Mouse (Mus musculus): ENCODE measurements around the gene Tpgs1.

DNA sequence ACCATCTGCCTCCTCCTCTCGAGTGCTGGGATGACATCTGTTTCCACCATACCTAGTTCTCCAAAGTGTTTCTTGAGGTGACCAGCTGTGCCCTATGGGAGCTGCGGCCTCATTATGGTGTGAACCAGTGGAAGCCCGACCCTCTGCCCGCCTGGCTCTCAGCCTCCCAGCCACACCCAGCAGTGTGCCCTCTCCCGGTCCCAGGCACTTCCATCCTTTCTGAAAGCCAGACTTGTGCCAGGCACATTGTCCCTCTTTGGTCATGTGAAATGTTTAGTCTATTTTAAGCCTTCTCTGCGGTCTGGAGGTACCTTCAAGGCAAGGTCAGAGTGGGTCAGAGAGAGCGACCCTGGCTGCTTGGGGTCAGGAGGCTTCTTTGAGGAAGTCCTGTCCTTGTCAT lies 54.5 kb downstream of the Tpgs1 start:
- TF ChIP-seq CTCF (conservative IDR thresholded peaks at IDR 0.05; ENCODE audit: low read length) (no peak), POU5F1 (IDR thresholded peaks at IDR 0.05; ENCODE audit: borderline replicate concordance, low read length) (no peak)
